ENCODE assay signal across 22 mouse cellular contexts in genomic region chr12:33258995-33259529, GRCm38 (mm10).
"Had no signal": no experiment of that assay in that cellular context is flagged by ENCODE, and none has a peak within 500 bp of the region (broad histone marks: within the 10 kb centered on the region; RNA-seq: fewer than 3 reads in every experiment).

No protein-coding gene starts in this region.

- H3K36me3 ChIP-seq: limb, embryonic 12.5 days; limb, embryonic 15.5 days; midbrain, embryonic 10.5 days; stomach, embryonic 15.5 days had no signal

- H3K27me3 ChIP-seq: limb, embryonic 12.5 days; limb, embryonic 15.5 days; megakaryocyte, embryonic 14.5 days; midbrain, embryonic 13.5 days; stomach, embryonic 15.5 days had no signal

- H3K4me1 ChIP-seq: limb, embryonic 12.5 days; midbrain, embryonic 10.5 days; stomach, embryonic 15.5 days had no signal

- H3K27ac ChIP-seq: limb, embryonic 12.5 days; limb, embryonic 15.5 days; liver, embryonic 14.5 days; midbrain, embryonic 10.5 days; midbrain, embryonic 13.5 days; stomach, embryonic 15.5 days had no signal

- H3K4me3 ChIP-seq: limb, embryonic 12.5 days; limb, embryonic 15.5 days; megakaryocyte, embryonic 14.5 days; midbrain, embryonic 10.5 days; midbrain, embryonic 13.5 days; stomach, embryonic 15.5 days had no signal

- H3K9ac ChIP-seq: limb, embryonic 12.5 days; limb, embryonic 15.5 days; liver, embryonic 14.5 days; liver, postnatal 0 days; lung, embryonic 14.5 days; midbrain, embryonic 13.5 days; stomach, embryonic 15.5 days had no signal

- ATAC-seq: liver, postnatal 0 days; midbrain, embryonic 13.5 days; midbrain, embryonic 16.5 days had no signal

- H3K4me2 ChIP-seq: limb, embryonic 12.5 days; limb, embryonic 15.5 days; liver, embryonic 11.5 days; lung, embryonic 14.5 days; midbrain, embryonic 13.5 days; stomach, embryonic 15.5 days had no signal

- H3K9me3 ChIP-seq: limb, embryonic 12.5 days; limb, embryonic 15.5 days; midbrain, embryonic 10.5 days; midbrain, embryonic 13.5 days; stomach, embryonic 15.5 days had no signal

- DNase-seq: kidney, adult 9 months; kidney, postnatal 14 days; kidney, postnatal 4 days; left cerebral cortex, postnatal 4 days; liver, postnatal 0 days; lung, embryonic 14.5 days; lung, postnatal 10 days; lung, postnatal 36 days; right cerebral cortex, adult 18-20 months; right cerebral cortex, postnatal 14 days; right cerebral cortex, postnatal 4 days; spleen, adult 18-20 months; thymus, postnatal 25 days had no signal
